Comparison of ENCODE assay signal across 11 mouse cellular contexts in the genomic region with DNA sequence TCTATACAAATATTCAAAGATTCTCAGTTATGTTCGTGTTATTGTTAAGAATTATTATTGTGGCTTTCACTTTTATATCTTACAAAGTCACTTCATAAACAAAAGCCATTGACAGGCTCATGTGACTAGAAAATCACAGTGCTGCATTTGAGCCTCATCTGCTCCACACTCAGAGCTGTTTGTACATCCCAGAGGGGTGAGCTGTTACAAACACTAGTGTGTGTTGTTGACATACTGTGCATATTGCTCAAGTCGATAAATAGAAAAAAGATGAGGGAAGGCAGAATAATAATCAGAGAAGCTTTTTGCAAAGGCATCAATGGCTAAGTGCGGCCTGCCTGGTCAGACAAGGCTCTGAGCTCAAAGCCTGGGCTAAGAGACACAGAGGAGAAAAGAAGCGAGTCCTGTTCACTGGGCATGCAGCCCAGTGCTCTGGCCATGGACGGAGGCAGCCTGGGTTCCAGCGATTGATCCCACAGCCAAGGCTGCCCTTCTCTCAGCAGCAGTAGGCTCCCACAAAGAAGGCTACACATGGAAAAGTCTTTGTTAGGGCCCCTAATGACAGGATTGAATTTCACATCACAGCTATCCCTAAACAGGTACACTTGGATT.
DNase-seq lines count a peak whose midpoint lies in the region; ATAC-seq and TF ChIP-seq lines count a peak whose summit lies in the region.
"Had no signal": no experiment of that assay in that cellular context is flagged by ENCODE, and none has a peak within 500 bp of the region (broad histone marks: within the 10 kb centered on the region; RNA-seq: fewer than 3 reads in every experiment).

No protein-coding gene starts in this region.

- TF ChIP-seq CTCF in lung, adult 2 months (IDR thresholded peaks at IDR 0.05; ENCODE audit: insufficient read depth, low read length) = no peak

- peak; percentile 49; the same call in 1 of the 2 replicates for ATAC-seq in lung, embryonic 16.5 days (ENCODE audit: low read depth)
- no peak for ATAC-seq in heart, embryonic 11.5 days (replicated peaks; ENCODE audit: insufficient number of reproducible peaks, low FRiP score, low TSS enrichment)
- ATAC-seq: inflammation-experienced regulatory T-cells, adult 6 months had no signal

- peak overlapping the region; percentile 35; the same call in 1 of the 2 replicates for H3K27ac ChIP-seq in lung, embryonic 16.5 days (ENCODE audit: low read length)
- no peak overlapping the region for H3K27ac ChIP-seq in heart, embryonic 11.5 days (ENCODE audit: low read depth, low read length)
- H3K27ac ChIP-seq: limb, embryonic 13.5 days had no signal

- no peaks in the 10 kb centered on the region for H3K36me3 ChIP-seq in lung, embryonic 16.5 days (ENCODE audit: control insufficient read depth, insufficient read depth, low read length)
- no peaks in the 10 kb centered on the region for H3K36me3 ChIP-seq in heart, embryonic 11.5 days (ENCODE audit: control insufficient read depth, insufficient read depth, low read length)
- H3K36me3 ChIP-seq: limb, embryonic 13.5 days had no signal

- peaks cover 8% of the 10 kb centered on the region for H3K4me1 ChIP-seq in lung, embryonic 16.5 days (replicated peaks; ENCODE audit: control insufficient read depth, insufficient read depth, low read length)
- no peaks in the 10 kb centered on the region for H3K4me1 ChIP-seq in lung, adult 2 months (ENCODE audit: control insufficient read depth, insufficient read depth, low read length)
- H3K4me1 ChIP-seq in heart, embryonic 11.5 days (ENCODE audit: control insufficient read depth, insufficient read depth, low read length) = 0 out of 2 replicates have a peak, but pooled peaks cover 5% of the 10 kb centered on the region

- H3K9me3 ChIP-seq in lung, embryonic 16.5 days (ENCODE audit: control insufficient read depth, low read length) = no peaks in the 10 kb centered on the region
- no peaks in the 10 kb centered on the region for H3K9me3 ChIP-seq in heart, embryonic 11.5 days (replicated peaks; ENCODE audit: control insufficient read depth, low read length)
- H3K9me3 ChIP-seq: limb, embryonic 13.5 days; megakaryocyte, embryonic 14.5 days had no signal

- no peak for TF ChIP-seq POLR2A in lung, adult 2 months (IDR thresholded peaks at IDR 0.05; ENCODE audit: borderline replicate concordance, extremely low read depth, low read depth, low read length)

- H3K4me2 ChIP-seq in lung, embryonic 16.5 days (ENCODE audit: low read depth, low read length) = no peak overlapping the region
- H3K4me2 ChIP-seq in heart, embryonic 11.5 days = no peak overlapping the region
- H3K4me2 ChIP-seq: limb, embryonic 13.5 days had no signal

- WGBS in lung, embryonic 16.5 days = 53% methylated on average over 6 of the region's 6 CpGs
- WGBS in lung, adult 2 months = 72% methylated on average over 6 of the region's 6 CpGs
- WGBS in heart, embryonic 11.5 days (ENCODE audit: insufficient replicate concordance) = 78% methylated on average over 6 of the region's 6 CpGs

- no peak overlapping the region for H3K4me3 ChIP-seq in lung, embryonic 16.5 days (ENCODE audit: low read length)
- H3K4me3 ChIP-seq in lung, adult 2 months (replicated peaks; ENCODE audit: extremely low read depth, low read depth, low read length) = no peak overlapping the region
- no peak overlapping the region for H3K4me3 ChIP-seq in heart, embryonic 11.5 days (ENCODE audit: low read depth, low read length)
- H3K4me3 ChIP-seq: limb, embryonic 13.5 days; megakaryocyte, embryonic 14.5 days had no signal

- no peaks in the 10 kb centered on the region for H3K27me3 ChIP-seq in lung, embryonic 16.5 days (ENCODE audit: control insufficient read depth, insufficient read depth, low read depth, low read length)
- no peaks in the 10 kb centered on the region for H3K27me3 ChIP-seq in heart, embryonic 11.5 days (ENCODE audit: control insufficient read depth, insufficient read depth, low read length)
- H3K27me3 ChIP-seq: limb, embryonic 13.5 days had no signal

- no peak overlapping the region for H3K9ac ChIP-seq in lung, embryonic 16.5 days (ENCODE audit: low read length)
- no peak overlapping the region for H3K9ac ChIP-seq in heart, embryonic 11.5 days (ENCODE audit: low read depth, low read length)
- H3K9ac ChIP-seq: limb, embryonic 13.5 days had no signal

- DNase-seq in lung, adult 2 months = no peak
- peak; percentile 43 to 45 for DNase-seq in frontal cortex, postnatal 10 days (ENCODE audit: low spot score in 2 of 2)
- DNase-seq in left cerebral cortex, postnatal 25 days (ENCODE audit: low spot score in 2 of 2) = peak; percentile 14 to 57
- peak; percentile 33 for DNase-seq in right cerebral cortex, postnatal 4 days
- DNase-seq in testis, postnatal 14 days (ENCODE audit: low spot score) = no peak
- DNase-seq: thymus, adult 2 months had no signal

- intact Hi-C loops in left cerebral cortex, postnatal 25 days (cut with DNase I) = loop anchor here (5.0 kb wide), 1 partner anchor 105 kb away; no protein-coding TSS in a partner anchor

Comparison
In these comparisons a context has a peak if more than half of its experiments do, and no peak if none do; other contexts are left out.
1. DNase-seq: peak in frontal cortex, postnatal 10 days (2 of 2), left cerebral cortex, postnatal 25 days (2 of 2) and right cerebral cortex, postnatal 4 days (single experiment); none in lung, adult 2 months (single experiment) and testis, postnatal 14 days (single experiment).